9 mouse cellular contexts compared by ENCODE assay signal in the genomic region with DNA sequence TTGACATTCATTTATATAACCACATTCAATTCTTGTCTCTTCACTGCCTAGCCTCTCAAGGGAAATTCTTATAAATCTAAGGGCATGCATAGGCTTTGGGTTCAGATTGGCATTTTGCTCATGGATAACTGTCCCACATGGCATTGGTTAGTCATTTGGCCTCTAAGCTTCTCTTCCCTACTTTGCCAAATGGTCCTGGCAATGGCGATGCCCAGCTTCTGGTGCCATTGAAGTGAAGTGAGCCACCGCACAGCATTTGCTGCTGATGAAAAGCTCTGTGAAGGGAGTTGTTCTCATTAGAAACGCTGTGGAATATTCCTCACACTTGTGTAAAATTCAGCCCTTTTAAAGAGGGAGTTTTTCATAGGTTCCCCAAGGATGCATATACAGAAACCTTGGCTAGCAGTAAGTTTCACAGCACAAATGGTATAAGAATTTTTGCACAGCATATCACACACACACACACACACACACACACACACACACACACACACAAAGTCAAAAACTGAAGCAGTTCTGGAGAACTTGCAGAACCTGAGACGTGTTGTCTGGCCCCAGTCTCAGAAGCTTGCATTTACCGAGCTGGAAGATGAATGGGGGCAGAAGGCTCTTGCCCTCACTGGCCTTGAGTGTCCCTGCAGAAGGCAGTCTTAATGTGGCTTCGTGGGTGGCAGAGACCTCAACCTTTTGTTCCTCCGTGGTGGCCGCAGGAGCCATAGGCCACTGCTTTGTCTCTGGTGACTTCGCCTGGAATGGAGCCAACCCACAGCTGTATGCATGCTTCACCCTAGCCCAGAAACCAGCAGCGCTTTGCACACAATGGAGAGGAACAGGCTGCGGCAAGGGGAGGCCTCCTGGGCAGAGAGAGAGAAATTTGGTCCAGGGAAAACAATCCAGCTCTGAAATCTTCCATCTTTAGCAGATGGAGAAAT. TPM values are rescaled to one million over a fixed set of nuclear protein-coding genes. Genes with fewer than 3 reads are reported as not detected.
DNase-seq lines count a peak whose midpoint lies in the region; ATAC-seq and TF ChIP-seq lines count a peak whose summit lies in the region.
"Had no signal": no experiment of that assay in that cellular context is flagged by ENCODE, and none has a peak within 500 bp of the region (broad histone marks: within the 10 kb centered on the region; RNA-seq: fewer than 3 reads in every experiment).

No protein-coding gene starts in this region.

- DNase-seq in adrenal gland, adult 8-10 months, result peak; percentile 21
- peak; percentile 66 to 67 for DNase-seq in kidney, postnatal 25 days
- no peak for DNase-seq in liver, postnatal 0 days
- DNase-seq in layer of hippocampus, postnatal 14 days (ENCODE audit: low spot score in 2 of 2), result no peak

- no peak overlapping the region for H3K9ac ChIP-seq in heart, embryonic 13.5 days
- H3K9ac ChIP-seq in heart, embryonic 11.5 days (ENCODE audit: low read depth, low read length), result no peak overlapping the region
- H3K9ac ChIP-seq in forebrain, embryonic 16.5 days (replicated peaks; ENCODE audit: low read depth, low read length), result no peak overlapping the region
- no peak overlapping the region for H3K9ac ChIP-seq in neural tube, embryonic 12.5 days
- H3K9ac ChIP-seq in liver, postnatal 0 days (replicated peaks), result no peak overlapping the region

- no peaks in the 10 kb centered on the region for H3K27me3 ChIP-seq in heart, embryonic 13.5 days (replicated peaks)
- no peaks in the 10 kb centered on the region for H3K27me3 ChIP-seq in heart, embryonic 11.5 days (ENCODE audit: control insufficient read depth, insufficient read depth, low read length)
- H3K27me3 ChIP-seq in forebrain, embryonic 16.5 days (replicated peaks; ENCODE audit: control insufficient read depth, insufficient read depth, low read length), result no peaks in the 10 kb centered on the region
- no peaks in the 10 kb centered on the region for H3K27me3 ChIP-seq in neural tube, embryonic 12.5 days (replicated peaks)
- no peaks in the 10 kb centered on the region for H3K27me3 ChIP-seq in liver, postnatal 0 days (ENCODE audit: insufficient read depth, low read length)

- no peak for TF ChIP-seq CTCF in liver, postnatal 0 days (IDR thresholded peaks at IDR 0.05; ENCODE audit: low read depth)

- no peaks in the 10 kb centered on the region for H3K9me3 ChIP-seq in heart, embryonic 13.5 days
- H3K9me3 ChIP-seq in heart, embryonic 11.5 days (replicated peaks; ENCODE audit: control insufficient read depth, low read length), result no peaks in the 10 kb centered on the region
- no peaks in the 10 kb centered on the region for H3K9me3 ChIP-seq in forebrain, embryonic 16.5 days (ENCODE audit: control insufficient read depth, low read length)
- H3K9me3 ChIP-seq in neural tube, embryonic 12.5 days, result no peaks in the 10 kb centered on the region
- no peaks in the 10 kb centered on the region for H3K9me3 ChIP-seq in liver, postnatal 0 days (ENCODE audit: low read length)
- H3K9me3 ChIP-seq: G1E had no signal

- 53% methylated on average over 11 of the region's 11 CpGs for WGBS in heart, embryonic 13.5 days
- 61% methylated on average over 11 of the region's 11 CpGs for WGBS in heart, embryonic 11.5 days (ENCODE audit: insufficient replicate concordance)
- WGBS in forebrain, embryonic 16.5 days, result 28% methylated on average over 11 of the region's 11 CpGs
- WGBS in neural tube, embryonic 12.5 days, result 27% methylated on average over 11 of the region's 11 CpGs
- 49% methylated on average over 11 of the region's 11 CpGs for WGBS in liver, postnatal 0 days (ENCODE audit: insufficient replicate concordance)

- H3K4me2 ChIP-seq in heart, embryonic 13.5 days, result no peak overlapping the region
- H3K4me2 ChIP-seq in heart, embryonic 11.5 days, result no peak overlapping the region
- H3K4me2 ChIP-seq in forebrain, embryonic 16.5 days (ENCODE audit: low read length), result no peak overlapping the region
- H3K4me2 ChIP-seq in neural tube, embryonic 12.5 days (replicated peaks), result no peak overlapping the region; the same call in 1 of the 2 replicates
- no peak overlapping the region for H3K4me2 ChIP-seq in liver, postnatal 0 days (ENCODE audit: low read depth, low read length)

- H3K4me1 ChIP-seq in heart, embryonic 13.5 days, result peaks cover 18% of the 10 kb centered on the region
- H3K4me1 ChIP-seq in heart, embryonic 11.5 days (ENCODE audit: control insufficient read depth, insufficient read depth, low read length), result peaks cover 3% of the 10 kb centered on the region; the same call in 1 of the 2 replicates
- H3K4me1 ChIP-seq in forebrain, embryonic 16.5 days (replicated peaks; ENCODE audit: control insufficient read depth, insufficient read depth, low read length), result peaks cover 13% of the 10 kb centered on the region
- peaks cover 18% of the 10 kb centered on the region for H3K4me1 ChIP-seq in neural tube, embryonic 12.5 days
- H3K4me1 ChIP-seq in liver, postnatal 0 days (ENCODE audit: insufficient read depth), result no peaks in the 10 kb centered on the region

- ATAC-seq in heart, embryonic 13.5 days (ENCODE audit: extremely low read depth, insufficient number of reproducible peaks, low FRiP score, low TSS enrichment), result 0 out of 2 replicates have a peak, but pooled peaks have one; percentile 42
- no peak for ATAC-seq in heart, embryonic 11.5 days (replicated peaks; ENCODE audit: insufficient number of reproducible peaks, low FRiP score, low TSS enrichment)
- ATAC-seq in forebrain, embryonic 16.5 days, result peak; percentile 42; the same call in 1 of the 2 replicates
- peak; percentile 65; the same call in 1 of the 2 replicates for ATAC-seq in neural tube, embryonic 12.5 days (ENCODE audit: low FRiP score, low read depth)
- ATAC-seq in liver, postnatal 0 days, result no peak

- H3K4me3 ChIP-seq in heart, embryonic 13.5 days, result no peak overlapping the region
- H3K4me3 ChIP-seq in heart, embryonic 11.5 days (ENCODE audit: low read depth, low read length), result no peak overlapping the region
- no peak overlapping the region for H3K4me3 ChIP-seq in forebrain, embryonic 16.5 days (replicated peaks; ENCODE audit: low read length)
- no peak overlapping the region for H3K4me3 ChIP-seq in neural tube, embryonic 12.5 days
- H3K4me3 ChIP-seq in liver, postnatal 0 days (ENCODE audit: low read depth, low read length), result no peak overlapping the region

- H3K36me3 ChIP-seq in heart, embryonic 13.5 days, result no peaks in the 10 kb centered on the region
- H3K36me3 ChIP-seq in heart, embryonic 11.5 days (ENCODE audit: control insufficient read depth, insufficient read depth, low read length), result no peaks in the 10 kb centered on the region
- H3K36me3 ChIP-seq in forebrain, embryonic 16.5 days (ENCODE audit: control insufficient read depth, insufficient read depth), result no peaks in the 10 kb centered on the region
- no peaks in the 10 kb centered on the region for H3K36me3 ChIP-seq in neural tube, embryonic 12.5 days
- no peaks in the 10 kb centered on the region for H3K36me3 ChIP-seq in liver, postnatal 0 days (replicated peaks; ENCODE audit: insufficient read depth, low read length)
- H3K36me3 ChIP-seq: G1E had no signal

- TF ChIP-seq EP300 in liver, postnatal 0 days (IDR thresholded peaks at IDR 0.05; ENCODE audit: low read depth), result no peak

- H3K27ac ChIP-seq in heart, embryonic 13.5 days (replicated peaks), result no peak overlapping the region
- H3K27ac ChIP-seq in heart, embryonic 11.5 days (ENCODE audit: low read depth, low read length), result no peak overlapping the region
- no peak overlapping the region for H3K27ac ChIP-seq in forebrain, embryonic 16.5 days (ENCODE audit: low read length)
- H3K27ac ChIP-seq in neural tube, embryonic 12.5 days, result no peak overlapping the region
- H3K27ac ChIP-seq in liver, postnatal 0 days (ENCODE audit: low read depth), result no peak overlapping the region

RNA-seq across cellular contexts. Expression of a gene that starts 21.8 kb away (rescaled TPM):
- 21.9 and 24.1 TPM in 2 replicates for polyA plus RNA-seq in heart, embryonic 13.5 days (2015; fragmentation: Nextera tagmentation; extraction: Ambion mirVana)
- polyA plus RNA-seq in heart, embryonic 11.5 days (2014; fragmentation: Nextera tagmentation; extraction: Ambion mirVana), result 21.8 and 22.4 TPM in 2 replicates
- 10 to 100 TPM; 14.4 to 25.6 (median 20.0) TPM for total RNA-seq in adrenal gland, adult 8-10 months (2022)
- 5.1 and 6.8 TPM in 2 replicates for polyA plus RNA-seq in forebrain, embryonic 16.5 days (2015; fragmentation: Nextera tagmentation; extraction: Ambion mirVana)
- 15.1 and 15.6 TPM in 2 replicates for polyA plus RNA-seq in neural tube, embryonic 12.5 days (2016; fragmentation: Nextera tagmentation; extraction: Ambion mirVana)
- 2.6 TPM in 2 replicates for polyA plus RNA-seq in liver, postnatal 0 days (2015; fragmentation: Nextera tagmentation; extraction: Ambion mirVana)
- total RNA-seq in layer of hippocampus, postnatal 14 days (2021), result 10 to 100 TPM; 11.1 to 12.6 TPM
- polyA plus RNA-seq: G1E had no signal

RNA-seq across cellular contexts. Expression of a gene that starts 23.1 kb away (rescaled TPM):
- polyA plus RNA-seq in heart, embryonic 13.5 days (2015; fragmentation: Nextera tagmentation; extraction: Ambion mirVana), result not detected in 2 replicates
- polyA plus RNA-seq in heart, embryonic 11.5 days (2014; fragmentation: Nextera tagmentation; extraction: Ambion mirVana), result not detected in 2 replicates
- not detected for total RNA-seq in adrenal gland, adult 8-10 months (2022)
- not detected in 2 replicates for polyA plus RNA-seq in forebrain, embryonic 16.5 days (2015; fragmentation: Nextera tagmentation; extraction: Ambion mirVana)
- not detected in 2 replicates for polyA plus RNA-seq in neural tube, embryonic 12.5 days (2016; fragmentation: Nextera tagmentation; extraction: Ambion mirVana)
- polyA plus RNA-seq in liver, postnatal 0 days (2015; fragmentation: Nextera tagmentation; extraction: Ambion mirVana), result not detected in 2 replicates
- total RNA-seq in layer of hippocampus, postnatal 14 days (2021), result not detected
- total RNA-seq: G1E had no signal
- polyA plus RNA-seq: G1E had no signal

Comparison
In these comparisons a context has a peak if more than half of its experiments do, and no peak if none do; other contexts are left out.
1. ATAC-seq: peak in heart, embryonic 13.5 days (single experiment), forebrain, embryonic 16.5 days (single experiment) and neural tube, embryonic 12.5 days (single experiment); none in heart, embryonic 11.5 days (single experiment) and liver, postnatal 0 days (single experiment).
2. DNase-seq: peak in adrenal gland, adult 8-10 months (single experiment) and kidney, postnatal 25 days (2 of 2); none in liver, postnatal 0 days (single experiment) and layer of hippocampus, postnatal 14 days (0 of 2).